Mouse (Mus musculus): Measurements from ENCODE around the gene Prn.

Prn gene

GRCm38 (mm10) chr2:131992487-131992886, 82.7 kb downstream of the Prn start:
- in situ Hi-C loops (cut with MboI, MseI) = loop anchor here (5.0 to 25.0 kb wide), 2 partner anchors 245 kb away; partner anchors contain the start of gene Tmem230 (in 1 of the 2)

- in situ Hi-C loops (cut with MboI, MseI) = loop anchor here (5.0 to 25.0 kb wide), 2 partner anchors 244 kb away; partner anchors contain the start of gene Tmem230 (in 1 of the 2)
Observed at GRCm38 (mm10) chr2:131993151-131993550, 83.4 kb downstream of the Prn start.

GRCm38 (mm10) chr2:131993563-131994088, 83.9 kb downstream of the Prn start:
- in situ Hi-C loops (cut with MboI, MseI) = loop anchor here (5.0 to 25.0 kb wide), 2 partner anchors 244 kb away; partner anchors contain the start of gene Tmem230 (in 1 of the 2)

- in situ Hi-C loops (cut with MboI, MseI) = loop anchor here (5.0 to 25.0 kb wide), 2 partner anchors 242 kb away; partner anchors contain the start of gene Tmem230 (in 1 of the 2)
Observed at GRCm38 (mm10) chr2:131994971-131995370, 85.2 kb downstream of the Prn start.

- in situ Hi-C loops (cut with MboI, MseI) = loop anchor here in 1 of 2 experiments (25.0 kb wide), 1 partner anchor 242 kb away; the partner anchor contains the start of gene Tmem230
Observed at GRCm38 (mm10) chr2:131995742-131996141, 86.0 kb downstream of the Prn start.

GRCm38 (mm10) chr2:131996369-131996768, 86.6 kb downstream of the Prn start:
- in situ Hi-C loops (cut with MboI, MseI) = loop anchor here in 1 of 2 experiments (25.0 kb wide), 1 partner anchor 241 kb away; the partner anchor contains the start of gene Tmem230

- in situ Hi-C loops (cut with MboI, MseI) = loop anchor here in 1 of 2 experiments (25.0 kb wide), 1 partner anchor 240 kb away; the partner anchor contains the start of gene Tmem230
Observed at GRCm38 (mm10) chr2:131997356-131997755, 87.6 kb downstream of the Prn start.

- in situ Hi-C loops (cut with MboI, MseI) = no loop called here
Observed at GRCm38 (mm10) chr2:132001696-132002334, 92.1 kb downstream of the Prn start.

GRCm38 (mm10) chr2:132003916-132004315, 94.2 kb downstream of the Prn start:
- in situ Hi-C loops (cut with MboI, MseI) = no loop called here

- in situ Hi-C loops (cut with MboI, MseI) = no loop called here
Observed at GRCm38 (mm10) chr2:132004495-132005136, 94.9 kb downstream of the Prn start.

- in situ Hi-C loops (cut with MboI, MseI) = no loop called here
Observed at GRCm38 (mm10) chr2:132005445-132005844, 95.7 kb downstream of the Prn start.

Data from T-helper 17 cell (primary cell).